Mouse (Mus musculus) bone marrow macrophage, adult 2 months (primary cell): ENCODE data around the gene Tiam1.

ENCODE experiments used
- CTCF ChIP-seq: IDR thresholded peaks from 2 replicates; pipeline ENCODE4 v1.5.1; 2012; ENCODE audit warnings: low read depth, mild to moderate bottlenecking, low read length, moderate library complexity
- POLR2A ChIP-seq: IDR thresholded peaks from 2 replicates; pipeline ENCODE4 v1.6.1; 2012; ENCODE audit warnings: mild to moderate bottlenecking, low read depth, low read length, borderline replicate concordance

GRCm38 (mm10) chr16:89813536-89813935 is 330.0 kb downstream of the Tiam1 start:
- TF ChIP-seq CTCF (no peak), POLR2A (no peak)
